Mouse (Mus musculus) testis, adult 2 months (tissue): ENCODE results near the gene Smim27.

ENCODE experiments used
- CTCF ChIP-seq: fragments of 200-500 bp; IDR thresholded peaks from 2 replicates; pipeline ENCODE4 v1.5.1; 2012; ENCODE audit warnings: low read depth, mild to moderate bottlenecking, inconsistent platforms, low read length, moderate library complexity; ENCODE audit not compliant: control insufficient read depth, insufficient read depth, insufficient replicate concordance
- POLR2A ChIP-seq: fragments of 200-500 bp; IDR thresholded peaks from 2 replicates; pipeline ENCODE4 v1.6.1; 2012; ENCODE audit warnings: low read depth, mild to moderate bottlenecking, inconsistent platforms, low read length, moderate library complexity; ENCODE audit not compliant: control insufficient read depth

GRCm38 (mm10) chr4:40317404-40317803 lies 48.0 kb downstream of the Smim27 start:
- TF ChIP-seq CTCF, result no peak
- TF ChIP-seq POLR2A, result no peak
